Mouse (Mus musculus) kidney, adult 18-20 months (tissue): ENCODE measurements around the gene Gm4553.
"Not testable (repeated sequence)": the region's sequence is repeated elsewhere in the genome, so short reads cannot be mapped to it uniquely, and the experiment has no call there.

Experiments used
- DNase-seq: peaks from one replicate; pipeline ENCODE4 v3.0.0; 2021

The Gm4553 gene

GRCm38 (mm10) chr7:142134206-142134995, 31.1 kb downstream of the Gm4553 start:
- DNase-seq, result peak; percentile 38

GRCm38 (mm10) chr7:142128843-142129242, 36.7 kb downstream of the Gm4553 start:
- DNase-seq, result no peak

- DNase-seq, result not testable (repeated sequence)
These were observed 44.9 kb downstream of the Gm4553 start, which contains the start of gene Gm45618 for GRCm38 (mm10) chr7:142120629-142121028. TSS of gene Gm45618 (minus strand) at chr7:142120729.

DNA sequence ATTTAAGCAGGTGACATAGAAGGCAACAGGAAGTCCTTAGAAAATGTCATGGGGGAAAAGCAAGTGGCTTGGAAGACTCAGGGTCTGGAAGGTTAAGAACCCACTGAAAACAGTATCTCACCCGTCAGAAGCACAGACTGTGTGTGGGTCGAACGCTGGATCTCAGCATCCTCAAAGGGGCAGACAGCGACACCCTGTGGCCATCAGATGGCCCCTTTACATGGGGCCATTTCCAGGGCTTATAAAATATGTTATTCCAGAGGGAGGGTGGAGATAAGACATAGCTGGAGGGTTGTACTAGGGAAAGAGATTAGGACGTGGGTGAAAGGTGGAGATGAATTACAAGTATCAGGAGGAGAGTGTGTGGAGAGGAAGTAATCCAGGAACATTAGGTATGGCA, 45.9 kb downstream of the Gm4553 start:
- no peak for DNase-seq
